Mouse (Mus musculus) embryonic facial prominence, embryonic 14.5 days (tissue): ENCODE data around the gene Tedc2. TPM values are rescaled to one million over a fixed set of nuclear protein-coding genes. Genes with fewer than 3 reads are reported as not detected.
A peak's percentile ranks its signal among the peaks of the same experiment; 100 is the strongest.

Source experiments
- ATAC-seq: fragments of 200-750 bp; cut with Nextera tagmentation; 2 replicates; pipeline ENCODE4 v1.8.0; 2017; ENCODE audit warnings: low read depth, moderate number of reproducible peaks, moderate TSS enrichment
- DNase-seq: peaks from one replicate; pipeline ENCODE4 v3.0.0-alpha.2; 2015; ENCODE audit warnings: low spot score
- H3K27ac ChIP-seq: fragments of 300-500 bp; sonication (generic); replicated peaks from 2 replicates; pipeline ENCODE4 v1.5.1; 2014; ENCODE audit warnings: low read depth, mild to moderate bottlenecking, low read length, moderate library complexity
- H3K27me3 ChIP-seq: fragments of 300-500 bp; sonication (generic); replicated peaks from 2 replicates; pipeline ENCODE4 v1.6.1; 2014; ENCODE audit warnings: low read length; ENCODE audit not compliant: control insufficient read depth, insufficient read depth
- H3K36me3 ChIP-seq: fragments of 300-500 bp; sonication (generic); 2 replicates; pipeline ENCODE4 v1.6.1; 2014; ENCODE audit warnings: low read length, mixed read lengths; ENCODE audit not compliant: control insufficient read depth, insufficient read depth
- H3K4me1 ChIP-seq: fragments of 300-500 bp; sonication (generic); 2 replicates; pipeline ENCODE4 v1.6.1; 2014; ENCODE audit warnings: antibody characterized with exemption, low read length; ENCODE audit not compliant: control insufficient read depth, insufficient read depth
- H3K4me2 ChIP-seq: fragments of 300-500 bp; sonication (generic); 2 replicates; pipeline ENCODE4 v1.6.1; 2014; ENCODE audit warnings: low read depth, mild to moderate bottlenecking, low read length, moderate library complexity, mixed read lengths
- H3K4me3 ChIP-seq: fragments of 300-500 bp; sonication (generic); 2 replicates; pipeline ENCODE4 v1.5.1; 2014; ENCODE audit warnings: low read depth, mild to moderate bottlenecking, low read length
- H3K9ac ChIP-seq: fragments of 300-500 bp; sonication (generic); 2 replicates; pipeline ENCODE4 v1.6.1; 2014; ENCODE audit warnings: low read depth, mild to moderate bottlenecking, low read length, moderate library complexity, mixed read lengths
- H3K9me3 ChIP-seq: fragments of 300-500 bp; sonication (generic); 2 replicates; pipeline ENCODE4 v1.6.1; 2016; ENCODE audit warnings: low read length; ENCODE audit not compliant: control insufficient read depth
- WGBS: fragments of 180-500 bp; shearing (Covaris S2); extraction: QIAGEN DNeasy Blood & Tissue Kit; methylation state at CpG from one replicate; pipeline ENCODE4 v1.1.7; 2014; 5-methylcytosine and 5-hydroxymethylcytosine counted together
- polyA plus RNA-seq: library from polyadenylated mRNA; unstranded; fragments of >200 nt; fragmentation: Nextera tagmentation; extraction: Ambion mirVana; gene quantifications from 2 replicates; pipeline ENCODE4 v1.2.1, GENCODE M21; 2014

The Tedc2 gene
- 9.2 and 9.9 TPM in 2 replicates for polyA plus RNA-seq

DNA sequence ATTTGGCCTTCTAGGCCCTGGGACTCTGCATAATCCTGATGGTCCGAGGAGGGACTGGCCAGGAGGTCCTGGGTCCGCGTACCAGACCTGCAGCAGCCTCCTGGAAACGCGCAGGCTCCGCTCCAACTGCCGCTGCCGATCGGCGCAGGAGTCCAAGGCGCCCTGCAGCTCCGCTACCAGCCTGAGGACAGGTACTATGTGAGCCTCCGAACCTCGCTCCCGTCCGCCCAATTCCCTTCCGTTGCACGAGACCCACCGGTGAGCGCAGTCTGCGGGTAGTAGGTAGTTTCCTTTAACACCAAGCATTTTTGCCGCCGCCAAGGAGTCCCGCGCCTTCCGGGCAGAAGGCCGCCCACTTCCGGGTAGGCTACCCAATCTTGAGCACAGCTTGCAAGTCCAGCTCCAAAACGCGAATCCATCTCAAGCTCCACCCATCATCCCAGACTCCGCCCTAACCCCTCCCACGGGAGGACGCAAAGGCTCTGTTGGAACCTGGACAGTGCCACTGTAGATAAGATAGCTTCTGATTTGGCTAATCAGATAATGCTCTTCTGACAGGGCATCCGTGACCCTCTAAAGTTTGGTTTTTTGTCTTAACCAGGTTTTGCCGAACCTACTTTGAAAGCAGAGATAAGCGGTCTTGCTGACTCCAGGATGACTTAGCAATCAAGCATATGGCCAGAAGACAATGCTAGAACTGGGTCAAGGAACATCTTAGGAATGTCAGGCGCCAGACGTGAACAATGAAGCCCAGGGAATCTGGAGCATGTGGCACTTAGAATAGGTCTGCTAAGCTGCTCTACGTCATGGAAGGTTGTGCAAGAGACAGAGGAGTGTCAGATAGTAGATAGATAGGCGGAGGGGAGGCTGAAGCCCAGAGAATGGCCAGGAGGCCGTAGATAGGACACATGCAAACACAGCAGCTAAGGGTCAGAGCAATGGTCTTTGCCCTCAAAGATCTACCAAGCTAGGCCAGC is at the start of gene Tedc2:
Tedc2 (minus strand) TSS at position 417 of the 977 bp plus-strand sequence.
- DNase-seq = peak; percentile 97
- peak within 1 kb of the TSS; percentile 70 for H3K4me3 ChIP-seq
- H3K4me2 ChIP-seq = peak within 1 kb of the TSS; percentile 92
- no peaks in the 10 kb centered on the region for H3K27me3 ChIP-seq
- ATAC-seq = peak; percentile 96
- peak within 1 kb of the TSS; percentile 16; the same call in 1 of the 2 replicates for H3K27ac ChIP-seq
- 5% methylated on average over 39 of the region's 41 CpGs for WGBS
- H3K9me3 ChIP-seq = no peaks in the 10 kb centered on the region
- peak within 1 kb of the TSS; percentile 75 for H3K9ac ChIP-seq
- peaks cover 8% of the 10 kb centered on the region for H3K4me1 ChIP-seq
- peaks cover 57% of the 10 kb centered on the region for H3K36me3 ChIP-seq

GRCm38 (mm10) chr17:24267133-24267532 is 46.5 kb upstream of the Tedc2 start:
- DNase-seq = no peak
- H3K27me3 ChIP-seq = no peaks in the 10 kb centered on the region
- no peak overlapping the region for H3K4me3 ChIP-seq
- no peak overlapping the region for H3K4me2 ChIP-seq
- no peaks in the 10 kb centered on the region for H3K4me1 ChIP-seq
- H3K27ac ChIP-seq = no peak overlapping the region
- ATAC-seq = no peak
- no peaks in the 10 kb centered on the region for H3K36me3 ChIP-seq
- no peak overlapping the region for H3K9ac ChIP-seq
- H3K9me3 ChIP-seq = no peaks in the 10 kb centered on the region
- 63% methylated on average over 1 of the region's 1 CpGs for WGBS

GRCm38 (mm10) chr17:24264766-24265165 is 44.1 kb upstream of the Tedc2 start:
- 84% methylated on average over 2 of the region's 2 CpGs for WGBS
- ATAC-seq = no peak
- Histone ChIP-seq H3K27ac (no peak overlapping the region), H3K4me3 (no peak overlapping the region), H3K9me3 (no peaks in the 10 kb centered on the region), H3K27me3 (no peaks in the 10 kb centered on the region), H3K4me1 (no peaks in the 10 kb centered on the region), H3K9ac (no peak overlapping the region), H3K36me3 (no peaks in the 10 kb centered on the region), H3K4me2 (no peak overlapping the region)
- DNase-seq = no peak

DNA sequence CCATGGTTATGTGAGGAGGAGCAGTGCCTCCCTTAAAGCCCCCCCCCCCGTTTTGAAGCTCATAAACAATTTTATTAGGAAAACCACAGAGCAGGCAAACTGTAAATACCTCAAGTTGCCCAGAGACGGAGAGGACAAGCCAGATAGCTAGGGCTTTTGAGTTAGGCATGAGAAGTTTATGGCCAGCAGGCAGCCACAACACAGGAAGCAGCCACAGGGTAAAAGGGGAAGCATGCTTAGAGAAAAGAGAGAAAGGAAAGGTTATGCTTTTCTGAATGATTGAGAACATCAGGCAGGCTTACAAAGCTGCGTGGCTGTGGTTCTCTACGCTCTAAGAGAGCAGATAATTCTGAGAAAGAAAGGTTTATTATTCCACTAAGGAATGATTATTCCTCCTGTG is 39.9 kb upstream of the Tedc2 start:
- Histone ChIP-seq H3K4me3 (no peak overlapping the region), H3K27me3 (no peaks in the 10 kb centered on the region), H3K4me1 (no peaks in the 10 kb centered on the region), H3K27ac (no peak overlapping the region), H3K36me3 (no peaks in the 10 kb centered on the region), H3K9ac (no peak overlapping the region), H3K9me3 (no peaks in the 10 kb centered on the region), H3K4me2 (no peak overlapping the region)
- 67% methylated on average over 4 of the region's 4 CpGs for WGBS
- DNase-seq = no peak
- no peak for ATAC-seq

DNA sequence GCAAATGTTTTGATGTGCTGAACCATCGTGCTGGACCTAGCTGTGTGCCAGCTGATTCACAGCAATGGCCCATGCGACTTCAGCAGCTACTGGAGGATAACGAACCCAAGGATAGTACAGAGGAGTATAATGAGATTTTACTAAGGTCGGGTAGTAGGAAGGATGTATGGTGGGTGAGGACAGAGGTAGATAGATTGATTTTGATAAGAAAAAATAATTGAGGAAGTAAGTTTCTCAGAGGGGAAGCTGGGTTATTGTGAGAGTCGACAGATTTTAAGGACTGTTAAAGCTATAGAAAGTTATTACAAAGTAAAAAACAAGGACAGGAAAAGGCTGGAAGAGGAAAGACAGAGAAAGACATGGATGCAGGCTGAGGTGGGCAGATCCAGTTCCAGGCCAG is 39.1 kb upstream of the Tedc2 start:
- no peaks in the 10 kb centered on the region for H3K27me3 ChIP-seq
- no peaks in the 10 kb centered on the region for H3K9me3 ChIP-seq
- no peaks in the 10 kb centered on the region for H3K36me3 ChIP-seq
- H3K9ac ChIP-seq = no peak overlapping the region
- H3K4me3 ChIP-seq = no peak overlapping the region
- no peak for DNase-seq
- no peak for ATAC-seq
- H3K4me2 ChIP-seq = no peak overlapping the region
- 73% methylated on average over 5 of the region's 5 CpGs for WGBS
- no peaks in the 10 kb centered on the region for H3K4me1 ChIP-seq
- no peak overlapping the region for H3K27ac ChIP-seq

GRCm38 (mm10) chr17:24258981-24259380 is 38.3 kb upstream of the Tedc2 start:
- no peak for ATAC-seq

DNA sequence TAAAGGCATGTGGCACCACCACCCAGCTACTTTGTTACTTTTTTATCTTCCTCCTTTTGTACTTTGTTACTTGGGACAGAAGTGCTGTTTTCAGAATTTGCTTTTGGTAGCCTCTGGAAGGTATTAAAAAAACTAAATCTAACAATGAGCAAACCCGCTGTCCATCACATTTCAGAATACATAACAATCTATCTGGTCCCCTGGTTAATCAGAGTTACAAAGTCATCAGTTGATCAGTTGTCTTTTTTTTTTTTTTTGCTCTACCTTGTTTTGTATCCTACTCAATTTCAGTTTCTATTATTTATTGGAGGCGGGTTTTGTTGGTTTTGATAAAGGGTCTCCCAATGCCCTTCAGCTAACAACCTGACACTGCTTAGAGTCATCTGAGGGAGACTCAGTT is 31.7 kb upstream of the Tedc2 start:
- DNase-seq (no peak), ATAC-seq (no peak)
- Histone ChIP-seq H3K4me3 (peak overlapping the region; percentile 69), H3K27ac (no peak overlapping the region), H3K4me1 (peaks cover 16% of the 10 kb centered on the region), H3K9me3 (no peaks in the 10 kb centered on the region), H3K4me2 (peak overlapping the region; percentile 71; the same call in 1 of the 2 replicates), H3K36me3 (peaks cover 15% of the 10 kb centered on the region), H3K9ac (peak overlapping the region; percentile 75; the same call in 1 of the 2 replicates), H3K27me3 (no peaks in the 10 kb centered on the region)
- WGBS = 95% methylated on average over 2 of the region's 2 CpGs

More at GRCm38 (mm10) chr17:24258981-24259380, 38.3 kb upstream of the Tedc2 start:
- DNase-seq = no peak
- Histone ChIP-seq H3K9ac (no peak overlapping the region), H3K4me3 (no peak overlapping the region), H3K27me3 (no peaks in the 10 kb centered on the region), H3K4me2 (no peak overlapping the region), H3K36me3 (no peaks in the 10 kb centered on the region), H3K27ac (no peak overlapping the region), H3K4me1 (no peaks in the 10 kb centered on the region), H3K9me3 (no peaks in the 10 kb centered on the region)
- WGBS = 66% methylated on average over 4 of the region's 4 CpGs

- Histone ChIP-seq H3K27me3 (no peaks in the 10 kb centered on the region), H3K4me3 (peak within 1 kb of the TSS; percentile 69), H3K9ac (peak within 1 kb of the TSS; percentile 77), H3K4me1 (peaks cover 16% of the 10 kb centered on the region), H3K9me3 (no peaks in the 10 kb centered on the region), H3K36me3 (peaks cover 22% of the 10 kb centered on the region), H3K4me2 (peak within 1 kb of the TSS; percentile 71), H3K27ac (peak within 1 kb of the TSS; percentile 71)
- peak; percentile 100 for DNase-seq
- WGBS = under 1% methylated on average over 27 of the region's 48 CpGs
- ATAC-seq = peak; percentile 100
Observed at GRCm38 (mm10) chr17:24251320-24252069, 30.8 kb upstream of the Tedc2 start, which contains the start of gene Ccnf. Gene Ccnf, minus strand, starts transcription at chr17:24251484.
